Mouse (Mus musculus) embryonic facial prominence, embryonic 15.5 days (tissue): ENCODE data around the gene Kcnk3. TPM values are rescaled to one million over a fixed set of nuclear protein-coding genes. Genes with fewer than 3 reads are reported as not detected.

Source experiments
- ATAC-seq: fragments of 200-750 bp; cut with Nextera tagmentation; 2 replicates; pipeline ENCODE4 v1.8.0; 2017; ENCODE audit warnings: low read depth, moderate TSS enrichment; ENCODE audit not compliant: insufficient number of reproducible peaks, low FRiP score, low TSS enrichment
- H3K27ac ChIP-seq: fragments of 300-500 bp; sonication (generic); replicated peaks from 2 replicates; pipeline ENCODE4 v1.5.1; 2015; ENCODE audit warnings: mild to moderate bottlenecking, inconsistent platforms
- H3K27me3 ChIP-seq: fragments of 300-500 bp; sonication (generic); 2 replicates; pipeline ENCODE4 v1.6.1; 2015; ENCODE audit warnings: inconsistent platforms
- H3K36me3 ChIP-seq: fragments of 300-500 bp; sonication (generic); 2 replicates; pipeline ENCODE4 v1.6.1; 2015; ENCODE audit warnings: mild to moderate bottlenecking, inconsistent platforms
- H3K4me1 ChIP-seq: fragments of 300-500 bp; sonication (generic); 2 replicates; pipeline ENCODE4 v1.6.1; 2015; ENCODE audit warnings: inconsistent platforms
- H3K4me2 ChIP-seq: fragments of 300-500 bp; sonication (generic); replicated peaks from 2 replicates; pipeline ENCODE4 v1.6.1; 2015; ENCODE audit warnings: mild to moderate bottlenecking, inconsistent platforms
- H3K4me3 ChIP-seq: fragments of 300-500 bp; sonication (generic); replicated peaks from 2 replicates; pipeline ENCODE4 v1.5.1; 2015; ENCODE audit warnings: mild to moderate bottlenecking, inconsistent platforms
- H3K9ac ChIP-seq: fragments of 300-500 bp; sonication (generic); 2 replicates; pipeline ENCODE4 v1.6.1; 2015; ENCODE audit warnings: inconsistent platforms
- H3K9me3 ChIP-seq: fragments of 300-500 bp; sonication (generic); replicated peaks from 2 replicates; pipeline ENCODE4 v1.6.1; 2016; ENCODE audit warnings: inconsistent platforms
- WGBS: fragments of 180-500 bp; shearing (Covaris S2); methylation state at CpG from one replicate; pipeline ENCODE4 v1.1.7; 2015; 5-methylcytosine and 5-hydroxymethylcytosine counted together
- polyA plus RNA-seq: library from polyadenylated mRNA; unstranded; fragments of >200 nt; fragmentation: Nextera tagmentation; extraction: Ambion mirVana; gene quantifications from 2 replicates; pipeline ENCODE4 v1.2.1, GENCODE M21; 2015

Gene Kcnk3
- polyA plus RNA-seq, 1 experiment from 2014 or later = 1.3 TPM

DNA sequence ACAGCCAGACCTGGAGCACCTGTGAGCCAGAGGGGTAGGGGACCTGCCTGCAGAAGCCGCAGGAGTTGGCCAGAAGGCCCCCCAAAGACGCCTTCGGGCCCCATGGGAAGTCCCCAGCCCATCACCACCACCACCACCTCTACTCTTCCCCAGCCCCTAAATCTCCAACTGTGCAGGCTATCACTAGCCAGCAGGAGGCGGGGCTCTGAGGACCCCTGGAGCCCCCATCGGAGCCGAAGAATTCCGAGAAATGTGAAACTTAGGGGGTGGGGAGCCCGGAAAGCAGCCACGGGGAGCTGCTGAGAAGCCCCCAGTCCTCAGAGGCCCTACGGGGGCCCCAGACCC lies 34.8 kb downstream of the Kcnk3 start:
- Histone ChIP-seq H3K27me3 (peaks cover 25% of the 10 kb centered on the region), H3K36me3 (no peaks in the 10 kb centered on the region), H3K4me1 (peaks cover 16% of the 10 kb centered on the region), H3K4me3 (peak overlapping the region; percentile 49), H3K4me2 (peak overlapping the region; percentile 96), H3K27ac (no peak overlapping the region), H3K9ac (peak overlapping the region; percentile 26), H3K9me3 (no peaks in the 10 kb centered on the region)
- ATAC-seq = 0 out of 2 replicates have a peak, but pooled peaks have one; percentile 22
- WGBS = 2% methylated on average over 10 of the region's 10 CpGs

DNA sequence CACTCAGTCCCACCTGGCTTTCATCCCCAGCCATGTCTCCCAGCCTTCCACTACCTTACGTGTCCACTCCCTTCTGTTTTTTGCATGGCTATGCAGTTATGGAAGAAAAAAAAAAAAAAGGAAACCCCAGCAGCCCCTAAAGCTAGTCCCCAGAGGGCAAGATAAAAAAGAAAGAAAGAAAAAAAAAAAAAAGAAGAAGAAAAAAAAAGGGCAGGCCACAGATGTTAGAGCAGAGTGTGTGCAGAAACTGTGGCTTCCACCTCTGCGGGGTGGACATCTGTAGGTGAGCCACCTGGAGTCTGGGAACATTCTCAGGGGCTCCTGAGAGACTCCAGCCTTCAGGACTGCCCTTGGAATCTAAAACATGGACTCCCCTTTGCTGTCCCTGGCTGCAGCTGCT lies 35.4 kb downstream of the Kcnk3 start:
- H3K27ac ChIP-seq = no peak overlapping the region
- no peaks in the 10 kb centered on the region for H3K36me3 ChIP-seq
- H3K9me3 ChIP-seq = no peaks in the 10 kb centered on the region
- no peak for ATAC-seq
- peak overlapping the region; percentile 49 for H3K4me3 ChIP-seq
- H3K27me3 ChIP-seq = peaks cover 25% of the 10 kb centered on the region
- WGBS = 61% methylated on average over 2 of the region's 2 CpGs
- 0 out of 2 replicates have a peak overlapping the region, but pooled peaks have one; percentile 26 for H3K9ac ChIP-seq
- peak overlapping the region; percentile 96 for H3K4me2 ChIP-seq
- peaks cover 16% of the 10 kb centered on the region for H3K4me1 ChIP-seq

DNA sequence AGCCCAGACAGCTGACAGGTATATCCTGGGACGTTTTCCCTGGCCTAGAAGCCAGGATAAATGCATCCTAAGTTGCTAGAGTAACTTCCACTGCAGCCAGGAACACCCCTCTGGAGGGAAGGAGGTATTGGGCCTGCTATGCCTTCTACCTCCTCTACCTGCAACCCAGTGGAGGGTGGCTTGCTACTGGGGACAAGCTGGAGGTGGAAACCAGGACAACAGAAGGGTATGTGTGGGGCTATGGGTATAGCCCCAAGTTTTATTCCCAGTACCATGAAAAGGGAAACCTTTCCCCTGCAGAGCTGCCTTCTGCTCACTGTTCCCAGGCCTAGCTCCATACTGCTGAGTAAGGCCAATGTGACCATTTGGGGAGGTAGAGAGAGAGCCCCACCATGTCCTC lies 36.3 kb downstream of the Kcnk3 start:
- no peaks in the 10 kb centered on the region for H3K9me3 ChIP-seq
- peaks cover 16% of the 10 kb centered on the region for H3K4me1 ChIP-seq
- H3K4me2 ChIP-seq = no peak overlapping the region
- H3K36me3 ChIP-seq = no peaks in the 10 kb centered on the region
- ATAC-seq = no peak
- WGBS = 37% methylated on average over 1 of the region's 1 CpGs
- H3K4me3 ChIP-seq = no peak overlapping the region
- H3K27me3 ChIP-seq = peaks cover 25% of the 10 kb centered on the region
- no peak overlapping the region for H3K27ac ChIP-seq
- no peak overlapping the region for H3K9ac ChIP-seq

DNA sequence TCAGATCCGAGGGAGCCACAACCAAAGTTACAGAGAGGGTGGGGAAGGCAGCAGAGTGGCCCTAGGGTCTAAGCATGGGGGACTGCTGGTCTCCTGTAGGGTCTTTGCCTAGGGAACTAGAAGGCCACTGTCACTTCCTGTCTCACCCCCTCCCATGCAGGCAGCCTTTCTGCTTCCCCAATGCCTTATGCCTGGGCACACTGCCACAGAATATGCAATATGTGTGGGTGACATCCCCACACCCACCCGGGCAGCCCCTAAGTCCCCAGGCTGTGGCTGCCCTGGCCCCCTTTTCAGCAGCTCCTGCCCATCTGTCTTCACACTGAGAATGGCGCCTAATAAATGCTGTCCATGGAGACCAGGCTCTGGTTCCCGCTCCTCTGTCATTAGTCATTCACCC lies 36.9 kb downstream of the Kcnk3 start:
- Histone ChIP-seq H3K9me3 (no peaks in the 10 kb centered on the region), H3K9ac (no peak overlapping the region), H3K4me1 (peaks cover 16% of the 10 kb centered on the region), H3K27me3 (peaks cover 25% of the 10 kb centered on the region), H3K36me3 (no peaks in the 10 kb centered on the region), H3K27ac (no peak overlapping the region), H3K4me3 (no peak overlapping the region), H3K4me2 (no peak overlapping the region)
- no peak for ATAC-seq
- WGBS = 52% methylated on average over 4 of the region's 4 CpGs

DNA sequence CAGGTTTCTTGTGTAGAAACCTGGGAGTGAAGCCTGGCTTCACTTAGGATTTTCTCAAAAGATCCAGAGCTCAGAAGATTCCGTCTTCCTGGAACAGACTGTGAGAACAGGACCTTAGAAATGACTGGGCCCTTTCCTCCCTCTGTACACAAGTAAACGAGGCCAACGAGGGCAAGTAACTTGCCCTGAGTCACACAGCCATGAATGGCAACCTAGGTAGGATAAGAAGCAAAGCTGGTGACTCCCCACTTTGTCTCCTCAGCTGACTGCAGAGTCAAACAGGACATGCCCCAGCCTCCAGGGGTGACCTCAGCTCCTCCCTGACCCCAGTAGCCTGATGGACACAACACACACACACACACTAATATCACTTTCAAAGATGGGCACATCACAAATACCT lies 37.4 kb downstream of the Kcnk3 start:
- no peak for ATAC-seq
- Histone ChIP-seq H3K27ac (no peak overlapping the region), H3K4me3 (no peak overlapping the region), H3K36me3 (no peaks in the 10 kb centered on the region), H3K9me3 (no peaks in the 10 kb centered on the region), H3K9ac (no peak overlapping the region), H3K4me1 (peaks cover 16% of the 10 kb centered on the region), H3K27me3 (peaks cover 25% of the 10 kb centered on the region), H3K4me2 (no peak overlapping the region)
- 63% methylated on average over 3 of the region's 3 CpGs for WGBS

DNA sequence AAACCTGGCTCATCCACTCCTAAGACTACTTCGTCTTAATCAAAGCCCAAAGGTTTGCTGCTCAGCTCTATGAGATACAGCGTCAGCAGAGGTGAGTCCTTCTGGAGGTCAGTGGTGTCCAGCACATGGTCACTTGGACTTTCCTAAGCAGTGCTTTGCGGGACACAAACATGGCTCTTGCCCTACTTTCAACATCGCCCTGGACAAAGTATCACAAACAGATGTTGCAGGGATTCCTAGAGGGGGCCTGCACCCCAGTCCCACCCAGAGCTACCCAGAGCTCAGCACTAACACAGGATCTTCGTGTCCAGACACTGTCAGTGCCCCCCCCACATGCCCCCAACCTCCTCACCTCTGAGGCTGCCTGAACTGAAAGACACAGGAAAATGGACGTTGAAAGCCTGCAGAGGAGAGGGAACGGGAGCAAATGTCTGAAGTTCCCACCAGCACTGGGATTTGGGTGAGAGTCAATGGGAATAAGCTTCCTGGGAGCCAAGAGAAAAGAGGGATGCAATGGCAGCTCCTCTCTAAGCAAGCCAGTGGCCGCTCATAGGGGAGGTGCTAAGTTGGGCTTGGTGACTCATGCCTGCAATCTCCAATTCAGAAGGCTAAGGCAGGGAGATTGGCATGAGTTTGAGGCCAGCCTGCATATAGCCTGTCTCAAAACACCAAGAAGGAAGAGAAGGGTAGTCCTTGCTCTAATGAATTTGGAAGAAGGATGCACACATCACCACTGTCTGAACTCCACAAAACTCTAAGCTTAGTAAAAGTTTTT lies 38.5 kb downstream of the Kcnk3 start:
- Histone ChIP-seq H3K9me3 (no peaks in the 10 kb centered on the region), H3K27me3 (peaks cover 16% of the 10 kb centered on the region), H3K4me1 (peaks cover 16% of the 10 kb centered on the region), H3K36me3 (no peaks in the 10 kb centered on the region), H3K4me2 (no peak overlapping the region), H3K27ac (no peak overlapping the region), H3K4me3 (no peak overlapping the region), H3K9ac (no peak overlapping the region)
- ATAC-seq = no peak
- 79% methylated on average over 8 of the region's 8 CpGs for WGBS

DNA sequence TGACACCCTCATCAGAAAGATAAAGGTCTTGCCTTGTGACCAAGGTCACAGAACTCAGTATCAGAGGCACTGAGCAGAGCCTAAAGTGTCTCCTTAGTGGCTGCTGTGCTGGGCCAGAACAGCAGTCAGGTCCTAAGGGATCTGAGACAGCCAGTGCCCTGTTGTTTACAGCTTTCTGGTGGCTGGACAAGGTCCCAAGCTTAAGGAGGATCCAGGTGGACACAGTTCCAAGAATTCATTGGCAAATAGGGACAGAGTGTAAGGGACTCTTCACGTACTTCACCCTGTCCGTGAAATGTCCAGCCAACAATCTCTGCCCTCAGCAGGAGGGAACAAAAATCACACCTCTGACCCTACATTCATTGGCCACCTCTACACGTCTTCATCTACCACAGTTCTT lies 40.5 kb downstream of the Kcnk3 start:
- H3K4me3 ChIP-seq = no peak overlapping the region
- no peaks in the 10 kb centered on the region for H3K4me1 ChIP-seq
- 0 out of 2 replicates have a peak, but pooled peaks cover 2% of the 10 kb centered on the region for H3K27me3 ChIP-seq
- no peaks in the 10 kb centered on the region for H3K36me3 ChIP-seq
- H3K27ac ChIP-seq = no peak overlapping the region
- no peaks in the 10 kb centered on the region for H3K9me3 ChIP-seq
- H3K9ac ChIP-seq = no peak overlapping the region
- 75% methylated on average over 3 of the region's 3 CpGs for WGBS
- ATAC-seq = no peak
- H3K4me2 ChIP-seq = no peak overlapping the region

DNA sequence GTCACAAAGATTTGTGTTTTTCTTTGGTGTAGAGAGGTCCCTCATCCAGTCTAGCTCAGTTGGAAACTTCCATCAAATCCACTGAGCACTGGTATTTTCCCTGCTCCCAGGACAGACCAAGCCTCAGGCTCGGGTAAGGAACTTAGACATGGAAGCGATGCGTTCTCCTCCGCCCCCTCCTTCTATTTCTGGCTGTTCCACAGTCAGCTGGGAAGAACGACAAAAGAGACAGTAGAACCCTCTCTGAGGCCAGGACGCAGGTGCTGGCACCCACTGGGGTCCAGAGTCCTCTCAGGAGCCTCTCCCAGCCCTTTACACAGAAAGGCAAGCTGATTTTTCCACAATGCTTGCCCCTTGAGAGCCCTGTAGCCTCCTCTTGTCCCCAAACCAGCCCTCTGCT lies 42.4 kb downstream of the Kcnk3 start:
- no peak for ATAC-seq

DNA sequence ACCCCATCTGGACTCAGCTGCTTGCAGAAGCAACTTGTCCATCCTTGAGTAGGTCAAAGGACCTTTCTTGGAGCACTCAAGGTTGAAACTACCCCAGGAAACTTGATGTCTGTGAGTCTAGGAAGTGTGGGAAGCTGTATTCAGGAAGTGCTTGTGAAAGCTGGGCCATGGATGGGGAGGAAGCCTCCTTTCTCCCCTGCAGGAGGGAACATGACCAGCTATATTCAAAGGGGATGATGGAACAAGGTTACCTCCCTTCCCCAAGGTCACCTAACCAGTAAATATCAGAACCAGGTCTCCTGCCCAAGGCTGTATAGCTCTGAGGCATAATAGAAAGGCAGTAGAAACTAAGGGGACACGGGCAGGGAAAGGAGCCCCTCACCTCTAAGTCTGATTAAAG lies 44.2 kb downstream of the Kcnk3 start:
- no peak overlapping the region for H3K4me2 ChIP-seq
- H3K4me3 ChIP-seq = no peak overlapping the region
- no peak overlapping the region for H3K9ac ChIP-seq
- H3K9me3 ChIP-seq = no peaks in the 10 kb centered on the region
- 59% methylated on average over 1 of the region's 1 CpGs for WGBS
- ATAC-seq = no peak
- no peaks in the 10 kb centered on the region for H3K4me1 ChIP-seq
- no peaks in the 10 kb centered on the region for H3K36me3 ChIP-seq
- H3K27me3 ChIP-seq = no peaks in the 10 kb centered on the region
- H3K27ac ChIP-seq = no peak overlapping the region

More for the DNA sequence above, 42.4 kb downstream of the Kcnk3 start:
- H3K4me1 ChIP-seq = no peaks in the 10 kb centered on the region
- H3K27ac ChIP-seq = no peak overlapping the region
- H3K9ac ChIP-seq = no peak overlapping the region
- H3K36me3 ChIP-seq = no peaks in the 10 kb centered on the region
- no peaks in the 10 kb centered on the region for H3K9me3 ChIP-seq
- 82% methylated on average over 6 of the region's 6 CpGs for whole genome bisulfite sequencing
- no peak overlapping the region for H3K4me2 ChIP-seq
- H3K4me3 ChIP-seq = no peak overlapping the region
- H3K27me3 ChIP-seq = no peaks in the 10 kb centered on the region

DNA sequence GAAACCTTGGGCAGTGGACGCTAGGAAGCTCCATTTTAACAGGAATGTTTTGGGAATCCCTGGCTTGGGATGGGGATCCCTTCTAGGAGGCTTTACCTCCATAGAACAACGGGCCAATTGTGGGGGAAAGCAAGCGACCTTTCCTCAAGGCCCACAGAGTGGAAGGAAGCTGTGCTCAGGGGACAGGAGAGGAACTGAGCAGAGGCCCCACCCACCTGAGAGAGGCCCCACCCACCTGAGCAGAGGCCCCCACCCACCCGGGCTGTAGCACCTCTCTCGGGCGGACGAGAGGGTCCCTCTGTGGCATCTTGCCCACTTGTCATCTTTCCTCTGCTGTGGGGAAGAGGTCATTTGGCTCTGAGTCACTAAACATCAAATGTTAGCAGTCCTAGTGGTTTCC lies 49.0 kb downstream of the Kcnk3 start:
- WGBS = 46% methylated on average over 7 of the region's 7 CpGs
- H3K4me2 ChIP-seq = no peak overlapping the region
- H3K4me1 ChIP-seq = no peaks in the 10 kb centered on the region
- H3K27me3 ChIP-seq = no peaks in the 10 kb centered on the region
- no peaks in the 10 kb centered on the region for H3K9me3 ChIP-seq
- H3K9ac ChIP-seq = no peak overlapping the region
- no peak overlapping the region for H3K27ac ChIP-seq
- no peak overlapping the region for H3K4me3 ChIP-seq
- peak; percentile 47; the same call in 1 of the 2 replicates for ATAC-seq
- no peaks in the 10 kb centered on the region for H3K36me3 ChIP-seq

DNA sequence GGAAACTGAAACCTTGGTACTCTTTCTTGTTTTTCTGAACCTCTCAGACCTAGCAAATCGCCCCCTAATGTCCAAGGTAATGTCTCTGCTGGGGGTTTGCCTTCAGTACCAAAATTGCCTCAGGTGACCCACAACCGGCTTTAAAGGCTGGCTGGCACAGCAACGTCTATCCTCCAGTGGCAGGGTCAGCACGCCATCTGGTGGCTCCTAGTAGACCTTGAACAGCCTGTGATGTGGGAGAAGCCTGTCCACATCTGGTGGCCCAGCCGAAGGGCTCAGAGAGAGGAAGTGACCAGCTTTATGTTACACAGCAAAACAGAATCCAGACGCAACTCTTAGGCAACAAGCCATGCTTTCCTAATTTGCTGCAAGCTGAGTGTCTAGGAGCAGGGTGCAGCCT lies 50.1 kb downstream of the Kcnk3 start:
- no peaks in the 10 kb centered on the region for H3K9me3 ChIP-seq
- no peak overlapping the region for H3K9ac ChIP-seq
- peak; percentile 67; the same call in 1 of the 2 replicates for ATAC-seq
- no peaks in the 10 kb centered on the region for H3K27me3 ChIP-seq
- 3% methylated on average over 6 of the region's 6 CpGs for WGBS
- H3K4me2 ChIP-seq = no peak overlapping the region
- no peak overlapping the region for H3K27ac ChIP-seq
- no peak overlapping the region for H3K4me3 ChIP-seq
- H3K4me1 ChIP-seq = no peaks in the 10 kb centered on the region
- no peaks in the 10 kb centered on the region for H3K36me3 ChIP-seq
